Mouse (Mus musculus): ENCODE measurements at regions not wholly inside any gene's neighbourhood (a gene's known extent, or its start where the extent isn't known, plus 50 kb on each side); places are given as distances from the start of the nearest gene placed in this dataset.

DNA sequence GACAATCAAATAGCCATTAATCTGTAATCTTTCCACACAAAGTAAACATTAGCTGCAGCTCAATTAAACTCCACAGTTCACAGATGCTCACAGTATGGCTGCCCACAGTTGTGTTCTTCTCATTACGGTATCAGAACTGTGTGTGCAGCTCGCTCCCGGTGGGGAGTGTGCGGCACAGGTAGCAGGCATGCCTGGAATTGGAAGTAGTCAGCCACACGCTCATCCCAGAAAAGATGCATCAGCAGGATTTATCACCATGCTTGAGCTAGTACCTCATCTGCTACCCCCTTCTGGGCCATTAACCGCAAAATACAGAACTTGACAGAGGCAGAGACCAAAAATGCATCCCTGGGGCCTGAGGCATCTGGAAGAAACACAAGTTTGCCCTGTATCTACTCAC lies 437.8 kb downstream of the Adam3 start:
- no peak for DNase-seq

DNA sequence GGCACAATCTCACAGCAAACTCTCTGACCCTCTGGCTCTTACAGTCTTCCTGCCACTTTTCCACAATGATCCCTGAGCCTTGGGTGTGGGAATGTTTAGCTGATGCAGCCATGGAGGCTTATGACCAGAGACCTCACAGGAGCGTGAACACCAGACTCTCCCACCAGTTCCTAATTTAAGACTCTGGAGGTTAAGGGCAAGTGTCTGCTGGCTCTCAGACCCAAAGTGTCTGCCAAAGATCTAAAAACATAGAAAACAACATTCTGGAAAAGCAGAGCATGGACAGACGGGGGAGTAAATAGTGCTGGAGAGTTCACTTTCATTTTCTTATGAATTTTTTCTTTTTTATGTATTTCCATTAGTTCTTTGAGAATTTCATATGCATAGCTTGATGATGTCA lies 440.7 kb downstream of the Adam3 start:
- peak; percentile 19 to 26 for DNase-seq

DNA sequence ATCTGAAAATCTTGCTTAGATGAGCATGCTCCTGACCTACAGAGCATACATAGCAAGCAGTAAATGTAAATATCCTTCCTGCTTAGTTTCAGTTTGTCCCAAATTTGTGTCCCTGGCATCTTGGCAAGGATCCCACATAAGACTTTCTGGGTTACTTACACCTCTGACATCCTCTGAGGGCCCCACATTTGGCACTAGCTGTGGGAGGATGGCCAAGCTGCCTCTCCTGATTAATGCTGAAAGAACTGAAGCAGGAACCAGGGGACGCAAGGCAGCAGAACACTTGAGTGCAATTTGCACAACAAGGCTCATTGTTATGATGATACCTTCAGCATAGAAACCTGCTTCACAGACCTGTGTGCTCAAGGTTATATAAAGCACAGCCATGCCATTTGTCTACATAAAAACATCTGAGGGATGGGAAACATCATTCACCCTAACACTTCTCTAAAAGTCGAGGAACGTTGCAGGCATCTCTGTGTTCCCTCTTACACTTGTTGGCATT lies 441.7 kb downstream of the Adam3 start:
- DNase-seq = no peak

DNA sequence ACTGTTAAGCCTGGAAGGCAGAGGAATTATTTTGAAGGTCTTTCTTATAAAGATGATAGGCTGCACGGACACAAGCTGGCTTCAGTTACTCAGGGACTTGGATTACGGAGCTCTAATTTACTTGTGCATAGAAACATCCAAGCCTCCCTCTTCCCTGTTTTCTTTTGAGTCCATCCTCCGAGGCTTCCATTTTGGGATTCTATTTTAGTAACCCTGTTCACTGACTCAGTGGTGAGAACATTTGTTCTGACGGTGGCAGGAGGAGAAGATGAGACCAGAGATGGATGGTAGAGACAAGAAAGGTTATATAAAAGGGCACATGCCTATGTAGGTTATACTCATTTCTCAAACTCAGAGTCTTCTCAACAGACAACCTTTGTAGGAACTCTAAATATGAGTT lies 445.4 kb downstream of the Adam3 start:
- no peak for DNase-seq

DNA sequence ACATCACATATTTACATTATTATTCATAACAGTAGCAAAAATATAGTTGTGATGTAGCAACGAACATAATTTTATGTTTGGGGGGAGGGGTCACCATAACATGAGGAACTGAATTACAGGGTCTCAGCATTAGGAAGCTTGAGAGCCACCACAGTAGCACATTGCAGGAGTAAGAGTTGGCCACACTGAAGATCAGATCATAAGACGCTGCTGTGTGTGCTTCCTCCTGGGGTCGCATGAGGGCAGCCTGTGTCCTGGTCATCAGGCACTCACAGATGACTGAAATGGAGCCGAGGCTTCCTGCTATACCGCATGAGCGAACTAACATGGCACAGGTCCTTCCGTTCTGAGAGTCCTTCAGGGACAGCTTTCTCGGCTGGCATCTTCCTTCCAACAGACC lies 447.3 kb downstream of the Adam3 start:
- no peak for DNase-seq

DNA sequence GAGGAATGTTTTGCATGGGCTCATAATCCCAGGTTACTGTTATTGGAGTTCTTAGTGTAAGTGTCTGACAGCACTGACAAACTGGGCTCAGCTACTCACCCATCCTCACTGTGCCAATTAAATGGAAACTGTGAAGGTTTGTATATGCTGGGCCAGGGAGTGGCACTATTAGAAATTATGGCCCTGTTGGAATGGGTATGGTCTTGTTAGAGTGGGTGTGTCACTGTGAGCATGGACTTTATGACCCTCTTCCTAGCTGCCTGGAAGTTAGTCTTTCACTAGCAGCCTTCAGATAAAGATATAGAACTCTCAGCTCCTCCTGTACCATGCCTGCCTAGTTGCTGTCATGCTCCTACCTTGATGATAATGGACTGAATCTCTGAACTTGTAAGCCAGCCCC lies 464.3 kb downstream of the Adam3 start:
- DNase-seq = no peak

DNA sequence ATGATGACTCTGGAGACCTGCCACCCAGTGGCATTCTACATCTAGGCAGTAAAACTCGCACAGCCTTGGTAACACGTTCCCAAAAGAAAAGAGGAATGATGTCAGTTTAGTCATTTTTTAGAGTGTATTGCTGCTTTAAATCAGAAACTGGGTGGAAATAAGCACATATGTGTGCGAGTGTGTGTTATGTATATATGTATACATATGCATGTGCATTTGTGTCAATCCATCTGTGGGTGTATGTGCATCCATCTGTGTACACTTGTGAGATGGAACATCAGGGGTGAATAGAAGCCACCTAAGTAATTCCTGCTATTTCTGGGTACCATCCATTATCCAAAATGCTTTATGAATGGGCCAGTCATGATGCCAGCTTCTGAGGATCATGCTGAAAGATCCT lies 467.0 kb downstream of the Adam3 start:
- DNase-seq = no peak

DNA sequence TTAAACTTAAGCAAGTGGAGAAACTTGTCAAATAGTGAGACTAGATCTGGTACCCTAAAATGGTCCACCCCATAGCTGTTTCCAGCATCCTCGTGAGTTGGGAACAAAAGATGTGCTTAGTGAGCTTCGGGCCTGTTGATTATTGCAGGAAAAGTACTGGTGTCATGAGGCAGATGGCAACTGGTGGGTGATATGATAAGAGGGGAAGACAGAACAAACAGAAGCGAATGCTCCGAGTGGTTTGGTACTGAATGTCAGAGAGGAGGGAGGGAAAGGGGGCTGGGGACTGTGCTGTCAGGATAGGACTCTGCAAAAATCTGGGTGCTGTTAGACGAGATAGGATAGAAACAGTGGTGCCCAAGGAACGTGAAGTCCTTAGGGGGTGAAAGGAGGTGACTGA lies 483.4 kb downstream of the Adam3 start:
- DNase-seq = no peak

DNA sequence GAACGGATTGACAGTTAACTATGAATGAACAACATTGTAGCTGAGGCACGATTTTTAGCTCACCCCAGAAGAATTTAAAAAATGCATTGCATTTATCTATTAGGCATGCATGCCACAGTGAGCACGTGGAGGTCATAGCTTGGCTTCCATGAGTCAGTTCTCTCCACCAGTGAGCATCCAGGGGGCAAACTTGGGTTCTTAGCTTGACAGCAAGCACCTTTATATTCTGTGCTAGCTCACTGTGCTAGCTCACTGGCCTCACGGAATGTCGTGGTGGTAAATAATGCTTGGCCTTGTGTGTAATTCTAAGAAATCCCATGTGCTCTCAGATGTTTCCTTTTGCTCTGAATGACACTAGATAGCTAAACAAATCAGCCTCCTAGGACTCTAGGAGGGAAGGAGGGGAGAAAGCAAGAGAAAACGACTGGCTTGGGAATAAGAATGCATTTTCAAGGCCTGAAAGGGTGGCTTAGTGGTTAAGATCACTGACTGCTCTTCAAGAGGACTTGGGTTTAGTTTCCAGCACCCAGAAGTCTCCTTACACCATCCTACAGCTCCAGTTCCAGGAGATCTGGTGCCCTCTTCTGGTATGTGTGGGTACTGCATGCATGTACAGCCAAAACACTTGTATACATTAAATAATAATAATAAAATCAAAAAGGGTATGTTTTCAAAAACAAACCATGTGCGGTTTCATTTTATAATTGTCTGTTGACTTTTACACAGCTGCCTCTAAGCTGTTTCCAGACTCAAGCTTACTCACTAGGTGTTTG lies 485.3 kb downstream of the Adam3 start:
- no peak for DNase-seq

DNA sequence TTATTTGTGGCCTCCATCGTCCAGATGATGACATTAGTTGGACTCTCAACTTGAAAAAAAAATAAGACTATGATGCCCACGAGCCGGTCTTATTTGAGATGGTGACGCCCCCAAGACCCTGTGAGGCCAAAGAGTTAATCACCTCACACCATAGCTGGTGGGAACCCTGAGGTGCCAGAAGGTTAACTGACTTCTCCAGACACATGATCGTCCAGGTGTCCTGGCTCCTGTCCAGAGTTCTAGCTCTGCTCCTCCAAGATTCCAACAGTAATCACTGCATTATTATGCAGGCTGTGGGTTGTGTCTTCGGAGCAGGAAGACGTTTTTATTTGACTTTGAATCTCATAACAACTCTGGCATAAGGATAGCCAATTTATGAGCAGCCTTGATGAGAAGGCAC lies 490.7 kb downstream of the Adam3 start:
- DNase-seq = no peak

DNA sequence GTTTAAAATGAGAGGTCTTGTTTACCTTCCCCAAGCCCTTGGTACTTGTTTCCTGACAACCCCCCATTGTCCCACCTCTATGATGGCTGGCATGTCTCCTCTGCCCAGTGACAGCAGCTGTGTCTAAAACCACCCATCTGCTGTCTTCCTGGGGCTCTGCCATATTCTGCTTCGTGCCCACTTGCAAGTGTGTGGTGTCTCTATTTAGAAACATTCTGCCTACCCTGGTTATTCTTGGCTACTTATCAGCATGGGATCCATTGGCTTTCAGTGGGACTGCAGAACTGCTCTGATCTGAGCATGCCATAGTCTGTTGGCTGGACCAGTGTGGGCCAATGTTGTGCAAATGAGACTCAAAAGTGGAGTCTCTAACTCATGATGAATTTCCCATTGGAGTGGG lies 497.5 kb downstream of the Adam3 start:
- DNase-seq = peak; percentile 30 to 50

DNA sequence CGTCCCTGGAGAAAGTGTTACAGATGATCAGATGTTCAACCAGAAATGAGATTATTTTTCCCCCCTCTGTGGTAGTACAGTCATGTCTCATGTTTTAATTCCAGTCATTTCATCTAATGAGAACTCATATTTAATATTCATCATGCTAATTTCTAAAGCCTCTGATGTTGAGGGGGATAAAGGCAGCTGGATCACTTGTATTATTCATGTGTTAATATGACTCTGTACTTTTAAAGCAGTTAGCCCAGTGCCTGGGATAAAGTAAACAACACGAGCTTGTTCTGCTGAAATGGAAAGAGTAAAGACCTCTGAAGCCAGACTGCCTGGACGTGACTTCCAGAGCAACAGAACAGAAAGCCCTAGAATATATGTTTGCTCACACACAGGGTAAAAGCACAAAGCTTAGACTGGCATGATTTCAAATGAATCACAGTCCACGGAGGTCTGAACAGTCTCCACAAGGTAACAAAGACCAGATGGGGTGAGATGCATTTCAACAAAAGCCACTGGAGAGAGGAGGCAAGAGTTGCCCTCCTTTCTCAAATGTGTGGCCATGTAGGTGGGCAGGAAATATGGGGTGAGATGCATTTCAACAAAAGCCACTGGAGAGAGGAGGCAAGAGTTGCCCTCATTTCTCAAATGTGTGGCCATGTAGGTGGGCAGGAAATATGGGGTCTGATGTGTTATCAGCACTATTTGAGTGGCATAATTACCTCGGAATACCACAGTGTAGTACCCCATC lies 498.1 kb downstream of the Adam3 start:
- no peak for DNase-seq

DNA sequence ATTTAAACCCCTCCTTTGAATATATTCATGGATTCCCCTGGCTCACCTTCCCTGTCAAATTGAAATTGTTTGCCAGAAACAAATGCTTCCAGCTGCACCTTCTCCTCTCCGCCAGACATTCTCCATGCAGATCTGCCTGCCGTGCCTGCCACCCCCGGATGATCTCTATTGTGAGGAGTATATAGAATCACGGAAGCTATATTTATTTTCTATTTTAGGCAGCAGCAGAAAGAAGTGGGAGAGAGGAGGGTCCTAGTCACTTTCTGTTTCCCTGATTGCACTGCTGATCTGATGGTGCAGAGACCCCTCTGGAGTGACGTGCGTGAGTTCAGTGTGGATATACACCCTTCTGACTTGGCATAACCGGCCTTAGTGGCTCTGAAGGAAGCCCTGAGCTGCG lies 505.4 kb downstream of the Adam3 start:
- DNase-seq = no peak

DNA sequence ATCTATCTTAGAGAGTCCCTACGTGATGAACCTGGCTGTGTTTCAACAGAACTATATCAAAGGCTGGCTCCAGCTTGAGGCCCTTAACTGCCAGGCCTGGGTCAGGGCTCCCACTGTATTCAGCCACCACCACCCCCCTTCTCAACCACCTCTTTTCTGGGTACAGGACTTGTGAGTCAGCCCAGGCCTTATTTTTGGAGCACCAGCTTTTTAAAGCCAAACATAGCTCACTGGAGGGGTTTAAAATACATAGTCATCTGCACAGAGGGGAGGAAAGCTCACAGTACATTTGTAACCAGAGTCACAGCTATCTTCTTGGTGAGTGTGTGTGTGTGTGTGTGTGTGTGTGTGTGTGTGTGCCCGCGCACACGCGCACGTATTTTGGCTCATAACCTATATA lies 509.0 kb downstream of the Adam3 start:
- DNase-seq = no peak

DNA sequence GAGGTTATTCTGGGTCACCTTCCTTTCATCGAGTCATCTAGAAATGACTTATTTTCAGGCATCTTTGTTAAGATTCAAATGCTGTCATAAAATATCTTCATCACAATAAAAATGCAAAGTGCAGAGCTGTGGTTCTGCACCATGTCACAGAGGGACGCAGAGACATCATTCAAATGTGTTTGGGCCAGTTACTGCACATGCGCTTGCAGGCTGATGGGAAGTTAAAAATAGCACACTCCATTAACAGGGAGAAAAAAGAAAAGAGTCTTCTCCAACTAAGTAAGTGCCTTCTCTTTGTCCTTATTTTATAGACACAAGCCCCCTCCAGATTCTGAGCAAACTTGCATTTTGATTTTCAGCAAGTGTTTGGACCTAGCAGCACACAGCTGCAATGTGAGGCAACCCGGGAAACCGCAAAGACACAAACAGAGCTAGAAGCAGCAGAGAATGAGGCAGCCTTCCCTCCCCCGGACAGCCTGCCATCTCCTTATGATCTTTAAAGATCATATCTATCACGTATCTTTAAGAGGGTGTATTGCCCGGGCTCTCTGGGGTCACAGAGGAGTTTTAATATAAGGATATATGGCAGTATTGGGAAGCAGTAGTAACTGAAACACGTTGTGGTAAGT lies 510.0 kb downstream of the Adam3 start:
- peak; percentile 11 to 13 for DNase-seq

DNA sequence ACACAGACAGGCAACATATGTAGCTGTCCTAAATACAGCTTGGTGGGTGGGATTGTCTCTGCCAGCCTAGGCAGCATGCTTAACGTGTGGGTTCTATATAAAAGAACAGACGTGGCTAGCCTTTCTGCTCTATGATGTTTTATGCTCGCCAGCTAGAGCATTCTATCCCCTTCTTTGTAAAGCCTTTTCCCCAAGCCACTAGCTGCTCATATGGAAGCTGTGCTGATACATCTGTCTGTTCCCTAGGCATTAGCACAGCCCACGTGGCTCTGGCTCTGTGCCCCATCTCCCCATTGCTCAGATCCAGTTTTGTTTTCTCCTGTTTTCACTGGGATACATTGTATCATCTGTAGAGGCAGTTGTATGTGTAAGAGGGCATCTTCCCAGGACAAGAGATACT lies 511.3 kb downstream of the Adam3 start:
- DNase-seq = no peak

DNA sequence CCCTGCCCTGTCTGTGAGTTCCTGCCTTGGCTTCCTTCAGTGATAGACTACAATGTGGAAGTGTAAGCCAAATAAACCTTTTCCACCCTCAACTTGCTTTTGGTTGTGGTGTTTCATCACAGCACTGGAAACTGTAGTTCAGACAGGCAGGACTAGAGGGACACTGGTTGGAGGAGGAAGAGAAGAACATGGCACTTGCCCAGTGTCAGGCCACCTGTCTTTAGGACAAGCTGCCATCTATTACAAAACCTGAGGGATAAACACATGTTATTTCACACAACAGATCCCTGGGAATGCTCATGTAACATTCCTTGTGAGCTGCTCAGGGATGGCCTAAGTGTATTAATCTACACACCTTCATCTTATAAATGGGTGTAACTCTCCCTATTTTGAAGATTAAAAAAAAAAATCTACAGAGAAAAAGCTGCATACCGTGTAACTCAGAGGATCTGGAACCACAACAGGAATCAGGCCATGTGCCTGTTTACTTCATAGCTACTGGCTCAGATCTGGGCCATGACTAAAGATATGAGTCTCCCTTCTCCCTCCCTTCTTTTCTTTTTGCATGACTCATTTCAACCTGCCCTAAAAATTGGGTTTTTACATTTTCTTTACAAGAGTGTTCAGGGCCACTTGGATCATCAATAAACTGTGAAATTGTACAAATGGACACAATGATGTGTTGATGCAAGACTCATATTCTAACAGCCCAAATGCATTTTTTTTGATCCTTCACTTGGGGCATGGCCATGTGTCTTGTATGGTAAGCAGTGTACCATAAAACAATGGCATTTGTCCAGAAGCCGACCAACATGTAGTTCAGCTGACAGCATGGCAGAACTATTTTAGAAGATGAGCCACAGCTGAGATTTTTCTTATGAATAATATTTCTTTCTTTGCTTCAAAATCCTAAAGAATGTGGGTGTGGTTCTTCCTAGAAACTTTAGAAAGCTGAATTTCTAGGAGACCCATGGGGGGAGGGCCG lies 513.1 kb downstream of the Adam3 start:
- no peak for DNase-seq

DNA sequence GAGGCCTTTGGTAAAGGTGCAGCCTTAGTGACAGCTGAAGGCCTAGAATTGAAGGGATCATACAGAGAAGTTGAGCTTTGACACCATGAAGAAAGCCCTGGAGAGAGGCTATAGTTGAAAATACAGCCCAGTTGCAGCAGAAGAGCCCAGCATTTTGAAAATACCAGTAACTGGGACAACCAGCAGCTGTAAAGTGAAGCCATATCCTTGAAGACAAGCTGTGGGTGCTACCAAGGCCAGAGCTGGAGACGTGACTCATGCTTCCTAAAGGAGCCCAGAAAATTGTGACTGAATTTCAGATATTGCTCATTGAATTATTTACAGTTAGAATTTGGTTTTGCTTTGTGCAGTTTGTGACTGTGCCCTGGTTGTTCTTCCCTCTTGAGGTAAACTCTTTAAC lies 514.6 kb downstream of the Adam3 start:
- DNase-seq = no peak
